Mouse (Mus musculus) E14TG2a.4 (cell line): ENCODE data around the gene Ankrd34b.

ENCODE experiments used
- CTCF ChIP-seq: conservative IDR thresholded peaks from 2 replicates; pipeline ENCODE4 v1.5.1; 2014; ENCODE audit warnings: low read length
- NANOG ChIP-seq: IDR thresholded peaks from 2 replicates; pipeline ENCODE4 v1.6.1; 2014; ENCODE audit warnings: borderline replicate concordance, low read length, mixed read lengths
- POU5F1 ChIP-seq: IDR thresholded peaks from 2 replicates; pipeline ENCODE4 v1.6.1; 2014; ENCODE audit warnings: low read length, borderline replicate concordance

DNA sequence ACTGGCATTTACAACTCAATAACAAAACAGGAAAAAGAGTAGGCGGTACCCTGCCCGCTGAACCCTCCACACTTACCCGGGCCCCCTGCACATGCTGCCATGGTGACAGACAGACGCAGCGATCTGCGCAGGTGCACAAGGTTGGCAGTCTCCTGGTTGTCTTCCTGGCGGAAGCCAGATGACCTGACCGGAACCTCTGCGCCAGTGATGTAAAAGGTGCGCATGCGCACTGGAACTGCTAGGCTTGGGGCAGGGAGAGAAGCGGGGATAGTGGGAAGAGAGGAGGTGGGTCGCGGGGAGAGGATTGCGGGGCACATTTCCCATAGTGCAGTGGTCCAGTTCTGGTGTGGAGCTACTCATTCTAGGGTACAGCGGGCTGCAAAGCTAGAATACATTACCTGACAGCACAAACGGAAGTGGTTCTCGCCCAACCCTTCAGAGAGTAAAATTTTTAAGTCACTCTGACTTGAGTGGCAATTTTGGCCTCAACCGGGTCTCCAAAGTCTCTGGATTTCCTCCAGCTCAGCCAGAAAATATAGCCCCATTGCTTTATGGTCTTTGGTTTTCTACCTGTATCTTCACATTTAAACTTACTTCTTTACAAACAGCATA, 58.3 kb downstream of the Ankrd34b start, which contains the start of gene Fam151b:
- no peak for TF ChIP-seq CTCF
- TF ChIP-seq NANOG: no peak
- TF ChIP-seq POU5F1: no peak
